ENCODE assay signal across 19 mouse cellular contexts in genomic region chr7:37936459-37936858, GRCm38 (mm10).
A peak's percentile ranks its signal among the peaks of the same experiment; 100 is the strongest.
DNase-seq lines count a peak whose midpoint lies in the region; ATAC-seq and TF ChIP-seq lines count a peak whose summit lies in the region.
"Had no signal": no experiment of that assay in that cellular context is flagged by ENCODE, and none has a peak within 500 bp of the region (broad histone marks: within the 10 kb centered on the region; RNA-seq: fewer than 3 reads in every experiment).

No protein-coding gene starts in this region.

- ATAC-seq in lung, embryonic 14.5 days (ENCODE audit: insufficient read depth): no peak
- ATAC-seq in midbrain, embryonic 15.5 days (replicated peaks): no peak
- ATAC-seq: activated CD4-positive, CD25-positive, alpha-beta regulatory T cell, adult 4 months; forebrain, embryonic 14.5 days; Patski had no signal

- H3K36me3 ChIP-seq in lung, embryonic 14.5 days (ENCODE audit: insufficient read depth): peaks cover 7% of the 10 kb centered on the region; the same call in 1 of the 2 replicates
- no peaks in the 10 kb centered on the region for H3K36me3 ChIP-seq in midbrain, embryonic 15.5 days (replicated peaks)

- H3K27ac ChIP-seq in lung, embryonic 14.5 days (ENCODE audit: low read depth): no peak overlapping the region; the same call in 1 of the 2 replicates
- H3K27ac ChIP-seq in midbrain, embryonic 15.5 days: no peak overlapping the region
- H3K27ac ChIP-seq: embryonic facial prominence, embryonic 10.5 days; gastrocnemius, adult 2 months; heart, embryonic 13.5 days; hindbrain, embryonic 12.5 days had no signal

- no peak overlapping the region for H3K4me2 ChIP-seq in lung, embryonic 14.5 days
- H3K4me2 ChIP-seq in midbrain, embryonic 15.5 days: no peak overlapping the region
- H3K4me2 ChIP-seq: heart, embryonic 13.5 days; hindbrain, embryonic 12.5 days had no signal

- no peaks in the 10 kb centered on the region for H3K9me3 ChIP-seq in lung, embryonic 14.5 days (ENCODE audit: low read depth, low read length)
- no peaks in the 10 kb centered on the region for H3K9me3 ChIP-seq in midbrain, embryonic 15.5 days
- H3K9me3 ChIP-seq: embryonic facial prominence, embryonic 10.5 days; heart, embryonic 13.5 days; hindbrain, embryonic 12.5 days had no signal

- peaks cover 7% of the 10 kb centered on the region; the same call in 1 of the 2 replicates for H3K4me1 ChIP-seq in lung, embryonic 14.5 days (ENCODE audit: insufficient read depth)
- H3K4me1 ChIP-seq in midbrain, embryonic 15.5 days: peaks cover 17% of the 10 kb centered on the region

- no peak overlapping the region for H3K4me3 ChIP-seq in lung, embryonic 14.5 days (ENCODE audit: low read depth, low read length)
- no peak overlapping the region for H3K4me3 ChIP-seq in midbrain, embryonic 15.5 days
- H3K4me3 ChIP-seq: embryonic facial prominence, embryonic 10.5 days; gastrocnemius, adult 2 months; heart, embryonic 13.5 days; hindbrain, embryonic 12.5 days had no signal

- DNase-seq in lung, adult 18-20 months: peak; percentile 22 to 42
- peak; percentile 36 for DNase-seq in lung, embryonic 14.5 days
- peak; percentile 40 for DNase-seq in lung, postnatal 10 days
- peak; percentile 28 to 43 for DNase-seq in lung, postnatal 4 days
- no peak for DNase-seq in kidney, postnatal 10 days
- DNase-seq: adrenal gland, postnatal 14 days; cerebellum, adult 11-12 months; cerebellum, adult 9-11 months; gastrocnemius, adult 2 months; gastrocnemius, postnatal 36 days; heart, postnatal 4 days had no signal

- no peak overlapping the region for H3K9ac ChIP-seq in lung, embryonic 14.5 days
- H3K9ac ChIP-seq in midbrain, embryonic 15.5 days: no peak overlapping the region
- H3K9ac ChIP-seq: heart, embryonic 13.5 days; hindbrain, embryonic 12.5 days had no signal

- no peak for TF ChIP-seq CTCF in lung, embryonic 14.5 days (IDR thresholded peaks at IDR 0.05; ENCODE audit: low read depth)

- 64% methylated on average over 8 of the region's 8 CpGs for WGBS in lung, embryonic 14.5 days
- 87% methylated on average over 8 of the region's 8 CpGs for WGBS in midbrain, embryonic 15.5 days

- H3K27me3 ChIP-seq in lung, embryonic 14.5 days (ENCODE audit: insufficient read depth, low read length): no peaks in the 10 kb centered on the region
- no peaks in the 10 kb centered on the region for H3K27me3 ChIP-seq in midbrain, embryonic 15.5 days (replicated peaks)
- H3K27me3 ChIP-seq: CH12.LX; heart, embryonic 13.5 days; hindbrain, embryonic 12.5 days; Patski had no signal
